9 mouse cellular contexts compared by ENCODE assay signal in genomic region chr7:126759672-126760390, GRCm38 (mm10). TPM values are rescaled to one million over a fixed set of nuclear protein-coding genes. Genes with fewer than 3 reads are reported as not detected.
DNase-seq lines count a peak whose midpoint lies in the region; ATAC-seq and TF ChIP-seq lines count a peak whose summit lies in the region.
"Had no signal": no experiment of that assay in that cellular context is flagged by ENCODE, and none has a peak within 500 bp of the region (broad histone marks: within the 10 kb centered on the region; RNA-seq: fewer than 3 reads in every experiment).

No protein-coding gene starts in this region.

- ATAC-seq in heart, embryonic 13.5 days (ENCODE audit: extremely low read depth, insufficient number of reproducible peaks, low FRiP score, low TSS enrichment): peak; percentile 25; the same call in 1 of the 2 replicates
- peak; percentile 37 for ATAC-seq in forebrain, postnatal 0 days
- peak; percentile 7 for ATAC-seq in lung, postnatal 0 days
- no peak for ATAC-seq in megakaryocyte progenitor cell, adult 5-6 weeks (replicated peaks; ENCODE audit: poor library complexity)

- no peaks in the 10 kb centered on the region for H3K9me3 ChIP-seq in heart, embryonic 13.5 days
- no peaks in the 10 kb centered on the region for H3K9me3 ChIP-seq in forebrain, postnatal 0 days (ENCODE audit: low read length)
- no peaks in the 10 kb centered on the region for H3K9me3 ChIP-seq in lung, postnatal 0 days (ENCODE audit: low read length)

- no peak for DNase-seq in heart, postnatal 14 days
- no peak for DNase-seq in forebrain, postnatal 0 days
- no peak for DNase-seq in lung, postnatal 0 days (ENCODE audit: low spot score)
- DNase-seq in left cerebral cortex, adult 18-20 months (ENCODE audit: low spot score in 2 of 2): no peak
- DNase-seq in urinary bladder, postnatal 10 days (ENCODE audit: low spot score): no peak

- WGBS in heart, embryonic 13.5 days: under 1% methylated on average over 23 of the region's 24 CpGs
- under 1% methylated on average over 23 of the region's 24 CpGs for WGBS in forebrain, postnatal 0 days
- 1% methylated on average over 24 of the region's 24 CpGs for WGBS in lung, postnatal 0 days

- H3K9ac ChIP-seq in heart, embryonic 13.5 days: peak overlapping the region; percentile 98
- H3K9ac ChIP-seq in forebrain, postnatal 0 days: peak overlapping the region; percentile 76
- peak overlapping the region; percentile 89 for H3K9ac ChIP-seq in lung, postnatal 0 days (replicated peaks; ENCODE audit: low read depth)

- H3K4me3 ChIP-seq in heart, embryonic 13.5 days: peak overlapping the region; percentile 92
- peak overlapping the region; percentile 98 for H3K4me3 ChIP-seq in bone marrow macrophage, adult 2 months (ENCODE audit: insufficient read depth, low read length)
- peak overlapping the region; percentile 82 for H3K4me3 ChIP-seq in forebrain, postnatal 0 days (ENCODE audit: low read depth, low read length)
- H3K4me3 ChIP-seq in lung, postnatal 0 days (ENCODE audit: low read depth, low read length): peak overlapping the region; percentile 93

- peak overlapping the region; percentile 92 for H3K4me2 ChIP-seq in heart, embryonic 13.5 days
- H3K4me2 ChIP-seq in forebrain, postnatal 0 days (ENCODE audit: low read depth): peak overlapping the region; percentile 62
- H3K4me2 ChIP-seq in lung, postnatal 0 days (replicated peaks; ENCODE audit: low read depth, low read length): peak overlapping the region; percentile 92

- peak overlapping the region; percentile 94 for H3K27ac ChIP-seq in heart, embryonic 13.5 days (replicated peaks)
- H3K27ac ChIP-seq in bone marrow macrophage, adult 2 months (ENCODE audit: insufficient read depth, low read depth, low read length): peak overlapping the region; percentile 64
- peak overlapping the region; percentile 82 for H3K27ac ChIP-seq in forebrain, postnatal 0 days (ENCODE audit: low read depth, low read length)
- H3K27ac ChIP-seq in lung, postnatal 0 days (ENCODE audit: low read length): peak overlapping the region; percentile 98

- TF ChIP-seq EP300 in lung, postnatal 0 days (IDR thresholded peaks at IDR 0.05): no peak

- peaks cover 31% of the 10 kb centered on the region for H3K36me3 ChIP-seq in heart, embryonic 13.5 days
- H3K36me3 ChIP-seq in forebrain, postnatal 0 days (ENCODE audit: insufficient read depth): peaks cover 19% of the 10 kb centered on the region
- peaks cover 27% of the 10 kb centered on the region; the same call in 1 of the 2 replicates for H3K36me3 ChIP-seq in lung, postnatal 0 days (ENCODE audit: insufficient read depth, low read length)

- no peaks in the 10 kb centered on the region for H3K27me3 ChIP-seq in heart, embryonic 13.5 days (replicated peaks)
- H3K27me3 ChIP-seq in forebrain, postnatal 0 days (ENCODE audit: insufficient read depth, low read length): no peaks in the 10 kb centered on the region
- no peaks in the 10 kb centered on the region for H3K27me3 ChIP-seq in lung, postnatal 0 days (replicated peaks; ENCODE audit: insufficient read depth, low read length)
- H3K27me3 ChIP-seq: Patski had no signal

- TF ChIP-seq CTCF in bone marrow macrophage, adult 2 months (IDR thresholded peaks at IDR 0.05; ENCODE audit: low read depth, low read length): no peak
- no peak for TF ChIP-seq CTCF in forebrain, postnatal 0 days (IDR thresholded peaks at IDR 0.05; ENCODE audit: low read depth)
- no peak for TF ChIP-seq CTCF in lung, postnatal 0 days (IDR thresholded peaks at IDR 0.05)

- intact Hi-C loops in heart, postnatal 14 days (cut with DNase I): loop anchor here (2.0 to 5.0 kb wide), 2 partner anchors 15 to 347 kb away; no protein-coding TSS in a partner anchor

- no peak for TF ChIP-seq POLR2A in bone marrow macrophage, adult 2 months (IDR thresholded peaks at IDR 0.05; ENCODE audit: borderline replicate concordance, low read depth, low read length)

- peaks cover 38% of the 10 kb centered on the region for H3K4me1 ChIP-seq in heart, embryonic 13.5 days
- H3K4me1 ChIP-seq in bone marrow macrophage, adult 2 months (ENCODE audit: control insufficient read depth, insufficient read depth, low read length): peaks cover 30% of the 10 kb centered on the region
- peaks cover 23% of the 10 kb centered on the region for H3K4me1 ChIP-seq in forebrain, postnatal 0 days (ENCODE audit: insufficient read depth)
- peaks cover 19% of the 10 kb centered on the region for H3K4me1 ChIP-seq in lung, postnatal 0 days (ENCODE audit: insufficient read depth, low read depth, low read length)

RNA-seq across cellular contexts. Expression of gene Mapk3, which starts 0.4 kb away (rescaled TPM):
- 57.5 and 65.5 TPM in 2 replicates for polyA plus RNA-seq in heart, embryonic 13.5 days (2015; fragmentation: Nextera tagmentation; extraction: Ambion mirVana)
- 10 to 100 TPM; 69.8 to 77.4 TPM for total RNA-seq in heart, postnatal 14 days (2021)
- 331 and 390 TPM in 2 replicates for polyA plus RNA-seq in bone marrow macrophage, adult 2 months (2012; ENCODE audit: insufficient read depth, insufficient read length, missing spikeins)
- total RNA-seq in forebrain, postnatal 0 days (2014; rRNA removed): 108 and 131 TPM in 2 replicates
- polyA plus RNA-seq in forebrain, postnatal 0 days (2015; fragmentation: Nextera tagmentation; extraction: Ambion mirVana): 118 and 133 TPM in 2 replicates
- polyA plus RNA-seq in lung, postnatal 0 days (2015; fragmentation: Nextera tagmentation; extraction: Ambion mirVana): 180 and 183 TPM in 2 replicates
- total RNA-seq in left cerebral cortex, adult 18-20 months (2021): 100 to 1,000 TPM; 157 to 208 TPM
- 86.5 and 106 TPM in 2 replicates for total RNA-seq in megakaryocyte progenitor cell, adult 5-6 weeks (2015)
- 36.0 and 41.3 TPM in 2 replicates for total RNA-seq in megakaryocyte progenitor cell, adult 5-6 weeks (2017)

RNA-seq across cellular contexts. Expression of gene Gdpd3, which starts 6.3 kb away (rescaled TPM):
- polyA plus RNA-seq in heart, embryonic 13.5 days (2015; fragmentation: Nextera tagmentation; extraction: Ambion mirVana): 1.2 and 1.4 TPM in 2 replicates
- 1 to 10 TPM; 3.1 to 3.8 TPM for total RNA-seq in heart, postnatal 14 days (2021)
- polyA plus RNA-seq in bone marrow macrophage, adult 2 months (2012; ENCODE audit: insufficient read depth, insufficient read length, missing spikeins): 20.8 and 27.0 TPM in 2 replicates
- 1.2 and 2.5 TPM in 2 replicates for total RNA-seq in forebrain, postnatal 0 days (2014; rRNA removed)
- polyA plus RNA-seq in forebrain, postnatal 0 days (2015; fragmentation: Nextera tagmentation; extraction: Ambion mirVana): 0.93 and 0.97 TPM in 2 replicates
- polyA plus RNA-seq in lung, postnatal 0 days (2015; fragmentation: Nextera tagmentation; extraction: Ambion mirVana): 3.4 and 4.1 TPM in 2 replicates
- total RNA-seq in left cerebral cortex, adult 18-20 months (2021): 1 to 10 TPM; 1.3 to 3.5 TPM
- total RNA-seq in megakaryocyte progenitor cell, adult 5-6 weeks (2015): 8.4 and 13.3 TPM in 2 replicates
- 7.1 and 7.7 TPM in 2 replicates for total RNA-seq in megakaryocyte progenitor cell, adult 5-6 weeks (2017)

RNA-seq across cellular contexts. Expression of gene Ypel3, which starts 16.9 kb away (rescaled TPM):
- polyA plus RNA-seq in heart, embryonic 13.5 days (2015; fragmentation: Nextera tagmentation; extraction: Ambion mirVana): 79.1 and 86.2 TPM in 2 replicates
- 10 to 100 TPM; 62.9 to 77.1 TPM for total RNA-seq in heart, postnatal 14 days (2021)
- polyA plus RNA-seq in bone marrow macrophage, adult 2 months (2012; ENCODE audit: insufficient read depth, insufficient read length, missing spikeins): 392 and 412 TPM in 2 replicates
- total RNA-seq in forebrain, postnatal 0 days (2014; rRNA removed): 162 and 237 TPM in 2 replicates
- polyA plus RNA-seq in forebrain, postnatal 0 days (2015; fragmentation: Nextera tagmentation; extraction: Ambion mirVana): 223 and 250 TPM in 2 replicates
- polyA plus RNA-seq in lung, postnatal 0 days (2015; fragmentation: Nextera tagmentation; extraction: Ambion mirVana): 325 and 340 TPM in 2 replicates
- total RNA-seq in left cerebral cortex, adult 18-20 months (2021): 100 to 1,000 TPM; 282 to 325 TPM
- total RNA-seq in megakaryocyte progenitor cell, adult 5-6 weeks (2015): 25.4 and 32.4 TPM in 2 replicates
- 11.8 and 15.1 TPM in 2 replicates for total RNA-seq in megakaryocyte progenitor cell, adult 5-6 weeks (2017)

RNA-seq across cellular contexts. Expression of gene Tbx6, which starts 21.5 kb away (rescaled TPM):
- polyA plus RNA-seq in heart, embryonic 13.5 days (2015; fragmentation: Nextera tagmentation; extraction: Ambion mirVana): 0.32 and 0.33 TPM in 2 replicates
- under 1 TPM; 0.44 to 0.62 TPM for total RNA-seq in heart, postnatal 14 days (2021)
- 1.9 and 2.8 TPM in 2 replicates for polyA plus RNA-seq in bone marrow macrophage, adult 2 months (2012; ENCODE audit: insufficient read depth, insufficient read length, missing spikeins)
- 0.31 and 0.38 TPM in 2 replicates for total RNA-seq in forebrain, postnatal 0 days (2014; rRNA removed)
- polyA plus RNA-seq in forebrain, postnatal 0 days (2015; fragmentation: Nextera tagmentation; extraction: Ambion mirVana): 0.10 and 0.11 TPM in 2 replicates
- polyA plus RNA-seq in lung, postnatal 0 days (2015; fragmentation: Nextera tagmentation; extraction: Ambion mirVana): 0.56 and 0.74 TPM in 2 replicates
- total RNA-seq in left cerebral cortex, adult 18-20 months (2021): under 1 TPM; 0.56 to 0.63 TPM
- 0.34 and 0.42 TPM in 2 replicates for total RNA-seq in megakaryocyte progenitor cell, adult 5-6 weeks (2015)
- total RNA-seq in megakaryocyte progenitor cell, adult 5-6 weeks (2017): 0.14 TPM in 1 of 2 replicates, not detected in the other

RNA-seq across cellular contexts. Expression of gene Ppp4c, which starts 32.5 kb away (rescaled TPM):
- polyA plus RNA-seq in heart, embryonic 13.5 days (2015; fragmentation: Nextera tagmentation; extraction: Ambion mirVana): 151 and 166 TPM in 2 replicates
- 10 to 100 TPM; 38.8 to 49.6 TPM for total RNA-seq in heart, postnatal 14 days (2021)
- polyA plus RNA-seq in bone marrow macrophage, adult 2 months (2012; ENCODE audit: insufficient read depth, insufficient read length, missing spikeins): 153 and 164 TPM in 2 replicates
- 114 and 119 TPM in 2 replicates for total RNA-seq in forebrain, postnatal 0 days (2014; rRNA removed)
- polyA plus RNA-seq in forebrain, postnatal 0 days (2015; fragmentation: Nextera tagmentation; extraction: Ambion mirVana): 161 and 172 TPM in 2 replicates
- polyA plus RNA-seq in lung, postnatal 0 days (2015; fragmentation: Nextera tagmentation; extraction: Ambion mirVana): 150 and 151 TPM in 2 replicates
- total RNA-seq in left cerebral cortex, adult 18-20 months (2021): 10 to 100 TPM; 48.3 to 48.5 TPM
- 209 and 216 TPM in 2 replicates for total RNA-seq in megakaryocyte progenitor cell, adult 5-6 weeks (2015)
- 113 and 131 TPM in 2 replicates for total RNA-seq in megakaryocyte progenitor cell, adult 5-6 weeks (2017)
